Mouse (Mus musculus) heart, postnatal 14 days (tissue): ENCODE data around the gene Trim44. TPM values are rescaled to one million over a fixed set of nuclear protein-coding genes. Genes with fewer than 3 reads are reported as not detected.

ENCODE experiments used
- DNase-seq, 2 experiments: peaks; one replicate each; pipeline ENCODE4 v3.0.0; 2021 to 2022
- intact Hi-C: fragments of 180-260 bp; cut with DNase I; formaldehyde crosslinking; loops from one replicate; pipeline ENCODE4 v1.15.1; 2025
- total RNA-seq, 2 experiments: library from RNA; stranded (reverse); gene quantifications; 2 replicates each; pipeline ENCODE4 v1.2.3; 2021

The Trim44 gene
- total RNA-seq, 2 experiments from 2014 or later = 30.0 to 31.3 TPM

DNA sequence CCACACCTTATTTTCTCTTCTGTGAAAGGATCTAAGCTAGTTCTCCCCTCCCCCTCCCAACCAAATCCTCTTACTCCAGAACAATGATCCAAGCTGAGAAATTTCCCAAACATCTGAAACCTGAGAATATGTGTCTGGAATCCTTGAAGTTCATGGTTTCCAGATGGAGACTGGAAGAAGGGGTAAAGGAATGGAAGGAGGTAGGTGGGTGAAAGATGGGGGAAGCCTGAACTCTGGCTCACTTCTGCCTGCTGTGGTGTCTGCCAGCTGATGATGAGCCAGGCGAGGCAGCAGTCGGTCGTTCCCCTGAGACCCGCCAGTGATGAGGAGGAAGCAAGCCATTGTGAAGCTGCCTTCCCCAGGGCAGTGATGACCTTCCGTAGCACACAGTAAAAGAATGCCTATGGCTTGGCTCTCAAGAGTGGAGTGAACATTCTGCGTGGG lies 112.8 kb downstream of the Trim44 start:
- DNase-seq = peak; percentile 60 to 67
- intact Hi-C loops = loop anchor here (5.0 to 10.0 kb wide), 4 partner anchors 107 to 600 kb away; partner anchors contain the start of gene Fjx1

DNA sequence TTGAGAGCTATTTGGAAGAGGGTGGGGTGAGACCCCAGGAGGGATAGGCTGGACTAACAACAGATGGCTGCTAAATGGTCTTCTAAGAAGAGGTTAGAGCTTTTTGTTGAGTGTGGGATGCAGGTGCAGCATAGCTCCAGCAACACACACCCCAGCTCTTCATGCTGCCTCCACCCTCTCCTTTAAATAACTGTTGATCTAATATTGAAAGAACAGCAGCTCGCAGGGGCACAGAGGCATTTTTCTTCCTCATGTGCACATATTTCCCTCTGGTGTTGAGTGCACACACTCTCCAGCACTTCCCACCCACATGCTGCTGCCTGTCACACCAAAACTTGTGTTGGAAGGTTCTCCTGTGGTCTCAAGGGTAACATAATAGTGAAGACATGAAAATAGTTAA lies 114.4 kb downstream of the Trim44 start:
- intact Hi-C loops = loop anchor here (5.0 to 10.0 kb wide), 3 partner anchors 159 to 598 kb away; partner anchors contain the start of gene Fjx1

GRCm38 (mm10) chr2:102292051-102292450 lies 115.6 kb downstream of the Trim44 start:
- DNase-seq = no peak
- intact Hi-C loops = loop anchor here (5.0 to 10.0 kb wide), 3 partner anchors 160 to 597 kb away; partner anchors contain the start of gene Fjx1

More for the DNA sequence above, 114.4 kb downstream of the Trim44 start:
- no peak for DNase-seq

DNA sequence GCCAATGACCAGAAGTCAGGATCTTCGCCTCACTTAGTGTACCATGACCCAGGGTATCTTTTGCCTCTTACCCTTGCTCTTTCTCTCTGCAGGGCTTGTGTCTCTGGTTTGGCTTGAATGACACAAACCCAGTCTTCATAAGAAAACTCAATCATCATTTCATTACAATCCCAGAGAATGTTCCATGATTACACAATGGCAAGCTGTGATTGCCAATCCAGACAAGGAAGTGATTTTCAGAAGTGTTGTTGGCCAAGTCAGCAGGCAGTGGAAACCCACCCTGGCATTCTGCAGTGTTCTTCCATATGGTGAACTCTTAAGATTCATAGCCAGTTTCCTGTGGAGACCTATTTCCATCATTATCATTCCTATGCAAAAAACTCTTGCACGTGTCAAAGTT lies 116.1 kb downstream of the Trim44 start:
- intact Hi-C loops = loop anchor here (5.0 to 10.0 kb wide), 3 partner anchors 161 to 597 kb away; partner anchors contain the start of gene Fjx1
- DNase-seq = no peak

- intact Hi-C loops = loop anchor here (1.0 to 10.0 kb wide), 4 partner anchors 162 to 595 kb away; partner anchors contain the start of gene Fjx1
- peak; percentile 65 to 75 for DNase-seq
These were observed 117.6 kb downstream of the Trim44 start for GRCm38 (mm10) chr2:102290041-102290440.

- intact Hi-C loops = loop anchor here (5.0 kb wide), 2 partner anchors 101 to 256 kb away; partner anchors contain the start of gene Ldlrad3
- DNase-seq = no peak
These were observed 119.0 kb downstream of the Trim44 start for GRCm38 (mm10) chr2:102288676-102289075.

DNA sequence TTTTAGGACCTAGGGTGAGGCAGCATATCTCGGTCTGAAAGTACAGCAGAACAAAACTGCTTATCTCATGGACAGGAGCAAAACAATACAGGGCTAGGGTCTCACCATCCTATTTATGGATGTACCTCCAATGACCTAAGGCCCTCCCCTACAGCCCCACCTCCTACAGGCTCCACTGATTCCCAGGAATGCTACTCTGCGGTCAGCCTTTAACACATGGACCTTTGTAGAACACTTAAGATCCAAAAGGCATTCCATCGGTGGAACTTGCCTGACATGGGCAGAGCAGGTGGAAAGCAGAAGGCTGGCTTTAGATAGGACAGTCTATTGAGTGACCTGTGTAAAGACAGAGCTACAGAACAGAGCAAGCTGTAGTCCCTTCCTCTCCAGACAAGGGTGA lies 120.3 kb downstream of the Trim44 start:
- no peak for DNase-seq
- intact Hi-C loops = loop anchor here (5.0 kb wide), 2 partner anchors 100 to 255 kb away; partner anchors contain the start of gene Ldlrad3

DNA sequence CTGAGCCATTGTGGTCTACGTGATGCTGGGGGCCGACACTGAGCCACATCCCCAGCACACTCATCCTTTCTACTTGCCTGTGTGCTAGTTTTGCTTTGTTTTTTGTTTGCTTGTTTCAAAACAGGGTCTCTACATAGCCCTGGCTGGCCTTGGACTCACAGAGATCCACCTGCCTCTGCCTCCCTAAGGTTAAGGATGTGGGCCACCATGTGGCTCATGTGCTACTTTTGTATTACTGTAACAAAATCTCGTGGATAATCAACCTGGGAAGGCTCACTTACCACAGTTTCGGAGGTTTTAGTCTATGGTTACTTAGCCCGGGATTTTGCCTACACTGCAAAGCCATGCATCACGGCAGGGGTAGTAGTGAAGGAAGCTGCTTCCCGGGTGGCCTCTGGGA lies 125.5 kb downstream of the Trim44 start:
- no peak for DNase-seq
- intact Hi-C loops = no loop called here

DNA sequence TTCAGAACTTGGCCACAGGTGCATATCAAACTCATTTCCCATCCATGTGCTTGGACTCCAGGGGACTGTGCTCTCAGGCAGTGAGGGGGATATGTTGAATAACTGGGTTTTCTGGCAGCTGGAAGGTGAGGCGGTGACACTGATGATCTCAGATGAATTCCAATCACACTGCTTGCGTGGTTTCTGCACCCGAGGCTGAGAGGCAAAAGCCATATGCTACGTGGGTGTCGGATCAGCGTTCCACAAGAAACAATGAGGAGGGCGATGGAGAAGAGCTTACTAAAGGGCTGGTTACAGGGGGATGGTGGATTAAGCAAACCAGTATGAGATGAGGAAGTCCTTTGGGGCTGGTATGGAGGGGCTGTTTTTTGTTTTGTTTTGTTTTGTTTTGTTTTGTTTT lies 127.8 kb downstream of the Trim44 start:
- DNase-seq = no peak
- intact Hi-C loops = no loop called here

DNA sequence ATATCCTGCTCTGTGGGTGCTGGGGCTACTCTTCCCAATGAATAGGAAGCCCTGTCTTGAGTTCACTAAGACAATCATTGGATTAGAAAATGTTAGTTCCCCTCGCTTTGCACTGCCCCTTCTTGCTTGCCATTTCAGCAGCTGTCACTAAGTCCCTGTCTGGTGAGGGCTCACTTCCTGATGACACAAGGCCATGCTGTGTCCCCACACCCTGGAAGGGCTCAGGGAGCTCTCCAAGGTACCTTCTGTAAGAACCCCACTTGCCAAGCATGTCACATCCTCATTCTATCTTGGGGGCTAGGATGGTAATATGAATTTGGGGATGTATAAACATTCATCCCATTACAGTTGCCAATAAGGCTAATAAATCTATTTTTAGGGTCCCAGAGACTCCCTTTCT lies 129.7 kb downstream of the Trim44 start:
- DNase-seq = peak in 1 of 2 experiments; percentile 14
- intact Hi-C loops = no loop called here

DNA sequence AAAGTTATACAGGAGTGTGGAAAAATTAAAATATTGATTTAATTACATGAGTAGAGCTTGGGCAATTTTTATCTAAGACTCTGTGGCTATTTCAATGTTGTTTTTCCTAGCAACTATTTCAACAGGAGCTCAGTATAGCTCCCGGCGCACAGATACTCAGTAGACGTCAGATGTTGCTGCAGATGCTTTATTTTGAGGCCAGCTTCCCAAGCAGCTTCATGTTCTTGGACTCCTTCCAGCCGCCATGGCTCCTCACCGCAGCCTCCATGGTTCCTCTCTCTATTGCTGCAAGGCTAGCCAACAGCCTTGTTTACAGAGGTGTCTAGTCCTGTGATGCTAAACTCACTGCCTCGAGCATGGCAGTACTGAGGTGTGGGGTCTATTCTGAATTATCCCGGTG lies 134.3 kb downstream of the Trim44 start:
- intact Hi-C loops = no loop called here
- no peak for DNase-seq

DNA sequence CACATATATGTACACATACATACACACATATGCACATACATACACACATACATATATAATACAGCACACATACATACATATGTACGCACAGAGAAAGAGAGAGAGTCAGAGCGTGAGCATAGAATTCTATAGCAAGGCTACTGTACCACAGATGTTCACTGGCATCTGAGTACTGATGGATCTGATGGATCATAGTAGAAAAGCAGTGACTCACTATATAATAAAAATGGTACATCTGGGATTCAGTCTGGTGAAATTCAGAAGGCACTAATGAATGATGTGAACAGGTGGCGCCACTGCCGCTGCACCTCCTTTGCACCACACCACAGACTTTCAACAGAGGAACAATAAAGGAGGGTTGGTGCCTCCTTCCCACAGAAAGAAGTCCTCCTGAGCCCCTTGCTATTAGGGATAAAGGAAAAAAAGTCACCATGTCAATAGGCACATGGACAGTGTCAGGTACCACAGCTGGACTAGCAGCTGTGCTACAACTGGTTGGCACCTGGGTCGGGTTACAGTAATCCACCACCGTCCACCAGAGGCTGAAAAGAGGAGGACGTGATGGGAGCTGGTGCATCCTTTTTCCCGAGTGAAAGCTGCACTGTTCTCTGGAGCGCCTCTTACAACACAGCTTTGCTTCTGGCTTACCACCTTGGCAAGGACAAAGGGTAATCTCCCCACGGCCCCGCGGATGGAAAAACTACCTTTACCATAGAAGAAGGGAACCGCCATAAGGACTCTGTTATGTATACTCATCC lies 139.9 kb downstream of the Trim44 start:
- intact Hi-C loops = no loop called here
- DNase-seq = no peak

- intact Hi-C loops = no loop called here
- DNase-seq = no peak
These were observed 140.7 kb downstream of the Trim44 start for GRCm38 (mm10) chr2:102266911-102267310.

- DNase-seq = peak; percentile 31 to 35
- intact Hi-C loops = no loop called here
These were observed 148.5 kb downstream of the Trim44 start for GRCm38 (mm10) chr2:102259139-102259538.

GRCm38 (mm10) chr2:102258682-102259081 lies 148.9 kb downstream of the Trim44 start:
- no peak for DNase-seq
- intact Hi-C loops = no loop called here

DNA sequence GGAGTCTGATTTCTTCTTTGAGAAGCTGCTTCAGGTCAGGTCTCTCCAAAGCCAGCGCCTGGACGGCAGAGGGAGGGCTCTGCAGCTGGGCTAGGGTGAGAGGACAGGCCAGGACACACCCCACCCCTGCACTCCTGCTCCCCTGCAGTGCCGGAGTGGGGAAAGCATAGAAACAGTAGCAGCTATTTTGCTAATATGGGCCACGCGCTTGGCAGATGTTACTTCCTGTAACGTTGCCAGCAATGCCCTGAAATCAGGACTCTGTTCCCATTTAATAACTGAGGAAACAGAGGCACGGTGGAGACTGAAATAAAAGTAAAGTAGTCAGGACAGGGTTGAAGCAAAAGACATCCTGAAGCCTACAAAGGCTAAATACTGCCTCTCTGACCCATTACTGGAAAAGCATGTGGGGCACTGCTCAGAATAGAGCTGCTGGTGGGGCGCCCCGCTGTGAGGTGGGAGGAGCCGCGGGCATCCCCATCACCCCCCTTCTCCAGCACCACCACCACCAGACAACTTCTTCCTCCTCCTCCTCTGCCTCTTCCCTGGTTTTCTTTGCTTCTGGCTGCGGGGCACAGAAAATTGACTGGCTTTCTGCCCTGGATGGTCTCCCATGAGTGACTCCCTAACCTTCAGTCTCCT lies 149.5 kb downstream of the Trim44 start:
- intact Hi-C loops = no loop called here
- DNase-seq = no peak

GRCm38 (mm10) chr2:102256591-102257335 lies 150.9 kb downstream of the Trim44 start:
- DNase-seq = no peak
- intact Hi-C loops = no loop called here

DNA sequence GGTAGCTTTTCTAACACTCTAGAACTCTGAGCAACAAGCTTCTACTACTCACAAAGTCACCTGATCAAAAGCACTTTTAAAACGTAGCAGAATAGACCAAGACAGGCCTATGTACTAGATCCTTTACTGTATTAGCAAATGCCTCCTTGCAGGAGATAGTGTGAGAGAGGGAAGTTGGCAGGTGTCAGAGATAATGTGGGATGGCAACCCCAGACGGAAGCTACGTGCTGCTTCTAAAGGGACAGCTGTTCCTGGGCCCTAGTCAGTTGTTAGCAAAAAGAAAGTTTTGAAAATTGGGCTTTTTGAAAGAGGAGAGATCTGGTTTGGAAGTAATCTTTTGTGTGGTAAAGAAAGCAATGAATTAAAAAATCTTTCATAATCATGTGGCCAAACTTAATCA lies 151.5 kb downstream of the Trim44 start:
- intact Hi-C loops = no loop called here
- DNase-seq = no peak

DNA sequence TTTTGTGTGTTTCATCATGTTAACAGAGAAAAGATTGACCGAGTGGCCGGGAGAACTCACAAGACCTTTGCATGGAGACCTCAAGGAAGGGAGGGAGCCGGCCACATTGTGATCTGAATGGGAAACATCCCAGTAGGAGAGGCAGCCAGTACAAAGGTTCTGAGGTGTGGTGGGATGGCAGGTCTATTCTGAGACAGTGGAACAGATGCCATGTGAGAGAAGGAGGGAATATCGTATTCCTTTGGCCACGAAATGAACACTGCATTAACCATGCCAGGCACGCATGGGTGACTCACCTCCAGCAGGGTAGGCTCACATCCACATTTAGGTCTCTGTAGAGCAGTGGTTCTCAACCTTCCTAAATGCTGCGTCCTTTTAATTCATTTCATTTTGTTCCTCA lies 154.4 kb downstream of the Trim44 start:
- intact Hi-C loops = no loop called here
- DNase-seq = no peak

DNA sequence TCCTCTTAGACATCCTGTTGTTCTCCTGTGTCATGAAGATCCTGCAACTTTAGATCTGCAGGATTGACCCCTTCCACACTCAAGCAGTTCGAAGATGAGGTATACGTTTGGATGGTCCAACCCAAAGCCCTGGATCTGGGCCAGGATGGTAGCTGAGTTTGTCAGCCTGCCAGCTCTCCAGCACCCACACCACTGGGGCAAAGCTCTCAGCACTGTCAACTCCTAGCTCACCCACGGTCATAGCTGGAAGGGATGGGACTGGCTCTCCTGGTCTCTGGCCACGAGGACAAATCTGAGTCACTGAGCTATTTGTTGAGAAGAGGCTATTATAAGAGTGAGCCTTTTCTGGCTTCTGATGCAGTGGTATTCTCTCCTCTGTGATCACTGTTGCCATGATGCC lies 155.0 kb downstream of the Trim44 start:
- DNase-seq = no peak
- intact Hi-C loops = no loop called here
